Mouse (Mus musculus) brain, embryonic 14.5 days (tissue): ENCODE data around the gene Rexo4.

Source experiments
- CTCF ChIP-seq: fragments of 200-500 bp; IDR thresholded peaks from 2 replicates; pipeline ENCODE4 v1.5.1; 2012; ENCODE audit warnings: inconsistent platforms, mild to moderate bottlenecking, moderate library complexity, borderline replicate concordance; ENCODE audit not compliant: insufficient read depth, insufficient read length; ENCODE audit errors: extremely low read depth
- POLR2A ChIP-seq: fragments of 200-500 bp; IDR thresholded peaks from 2 replicates; pipeline ENCODE4 v1.6.1; 2012; ENCODE audit warnings: mild to moderate bottlenecking, inconsistent platforms, borderline replicate concordance; ENCODE audit not compliant: poor library complexity, insufficient read depth, insufficient read length, severe bottlenecking; ENCODE audit errors: extremely low read depth

DNA sequence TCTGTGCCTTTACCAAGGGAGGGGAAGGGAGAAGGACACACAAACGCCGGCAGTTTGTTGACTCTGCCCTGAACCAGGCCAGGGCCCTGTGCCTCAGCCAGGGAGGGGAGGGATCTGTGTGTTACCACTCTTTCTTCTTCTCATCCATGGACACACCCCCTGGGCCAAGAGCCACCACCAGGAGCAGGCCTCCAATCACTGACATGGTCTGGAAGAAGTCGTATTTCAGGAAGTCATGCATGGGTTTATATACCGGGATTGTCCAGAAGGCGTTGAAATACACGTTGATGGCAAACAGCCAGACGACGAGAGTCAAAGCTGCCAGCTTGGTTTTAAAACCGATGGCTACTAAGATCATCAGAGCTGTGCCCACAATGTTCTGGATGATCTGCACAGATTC is 42.4 kb downstream of the Rexo4 start:
- TF ChIP-seq CTCF (no peak), POLR2A (no peak)
